7 mouse cellular contexts compared by ENCODE assay signal in the genomic region with DNA sequence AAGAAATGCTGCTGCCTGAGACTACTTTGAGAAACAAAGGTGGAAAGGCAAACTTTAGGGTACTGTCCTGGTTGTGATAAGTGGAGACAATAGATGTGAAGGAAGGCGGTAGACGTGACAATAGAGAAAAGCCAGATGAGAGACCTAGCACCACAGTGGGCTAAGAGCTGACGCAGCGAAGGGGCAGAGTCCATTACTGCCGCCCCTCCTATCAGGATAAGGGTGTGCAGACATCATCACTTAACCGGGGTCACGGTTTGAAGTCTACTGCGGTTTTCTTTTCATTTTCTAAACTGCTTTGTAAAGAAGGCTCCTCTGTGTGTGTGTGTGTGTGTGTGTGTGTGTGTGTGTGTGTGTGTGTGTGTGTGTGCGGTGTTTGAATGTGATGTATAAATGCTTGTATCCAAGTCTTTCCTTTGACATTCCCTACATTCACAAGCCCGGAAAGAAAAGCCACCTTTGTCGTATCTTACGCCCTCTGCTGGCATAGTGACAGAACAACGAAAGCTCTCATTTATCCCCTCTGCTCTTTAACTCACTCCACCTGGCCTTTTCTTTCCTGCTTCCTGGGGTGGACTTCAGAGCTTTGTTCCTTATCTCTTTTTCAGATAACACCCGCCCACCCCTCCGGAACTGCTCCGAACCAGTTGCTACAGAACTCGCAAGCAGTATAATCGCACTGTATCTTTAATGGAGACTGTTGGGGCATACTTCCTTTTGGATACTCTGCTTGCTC. TPM values are rescaled to one million over a fixed set of nuclear protein-coding genes. Genes with fewer than 3 reads are reported as not detected.
DNase-seq lines count a peak whose midpoint lies in the region; ATAC-seq lines count a peak whose summit lies in the region.

No protein-coding gene starts in this region.

- H3K27me3 ChIP-seq in heart, embryonic 12.5 days (replicated peaks) = no peaks in the 10 kb centered on the region
- H3K27me3 ChIP-seq in liver, embryonic 12.5 days (replicated peaks) = no peaks in the 10 kb centered on the region

- ATAC-seq in heart, embryonic 12.5 days (ENCODE audit: insufficient number of reproducible peaks, low FRiP score) = no peak
- no peak for ATAC-seq in liver, embryonic 12.5 days

- H3K4me2 ChIP-seq in heart, embryonic 12.5 days = peak overlapping the region; percentile 48
- peak overlapping the region; percentile 44 for H3K4me2 ChIP-seq in liver, embryonic 12.5 days

- no peaks in the 10 kb centered on the region for H3K4me1 ChIP-seq in heart, embryonic 12.5 days (replicated peaks)
- 0 out of 2 replicates have a peak, but pooled peaks cover 16% of the 10 kb centered on the region for H3K4me1 ChIP-seq in liver, embryonic 12.5 days

- H3K9me3 ChIP-seq in heart, embryonic 12.5 days (replicated peaks) = no peaks in the 10 kb centered on the region
- no peaks in the 10 kb centered on the region for H3K9me3 ChIP-seq in liver, embryonic 12.5 days (replicated peaks)

- H3K36me3 ChIP-seq in heart, embryonic 12.5 days = no peaks in the 10 kb centered on the region
- no peaks in the 10 kb centered on the region for H3K36me3 ChIP-seq in liver, embryonic 12.5 days

- no peak overlapping the region for H3K9ac ChIP-seq in heart, embryonic 12.5 days
- no peak overlapping the region for H3K9ac ChIP-seq in liver, embryonic 12.5 days

- 33% methylated on average over 18 of the region's 18 CpGs for whole genome bisulfite sequencing in heart, embryonic 12.5 days
- 24% methylated on average over 18 of the region's 18 CpGs for WGBS in liver, embryonic 12.5 days (ENCODE audit: insufficient replicate concordance)

- no peak overlapping the region; the same call in 1 of the 2 replicates for H3K4me3 ChIP-seq in heart, embryonic 12.5 days
- peak overlapping the region; percentile 21 for H3K4me3 ChIP-seq in liver, embryonic 12.5 days

- no peak overlapping the region for H3K27ac ChIP-seq in heart, embryonic 12.5 days (ENCODE audit: poor library complexity, severe bottlenecking)
- no peak overlapping the region for H3K27ac ChIP-seq in liver, embryonic 12.5 days

- peak; percentile 13 for DNase-seq in layer of hippocampus, adult 9-10 months (ENCODE audit: low spot score)
- no peak for DNase-seq in layer of hippocampus, postnatal 36 days
- peak; percentile 56 for DNase-seq in ZHBTc4 (ENCODE audit: low read depth, low spot score)
- DNase-seq in thymus, postnatal 25 days = peak; percentile 11
- DNase-seq in spleen, postnatal 36 days (ENCODE audit: low spot score in 2 of 2) = no peak

RNA-seq across cellular contexts. Expression of a gene that starts 17.7 kb away (rescaled TPM):
- 1 to 10 TPM; 2.3 to 2.8 TPM for total RNA-seq in layer of hippocampus, postnatal 36 days (2021)
- polyA plus RNA-seq in heart, embryonic 12.5 days (2016; fragmentation: Nextera tagmentation; extraction: Ambion mirVana) = 0.31 and 0.32 TPM in 2 replicates
- polyA plus RNA-seq in liver, embryonic 12.5 days (2016; fragmentation: Nextera tagmentation; extraction: Ambion mirVana) = 0.11 and 0.14 TPM in 2 replicates

Comparison
In these comparisons a context has a peak if more than half of its experiments do, and no peak if none do; other contexts are left out.
1. DNase-seq: peak in layer of hippocampus, adult 9-10 months (single experiment), ZHBTc4 (single experiment) and thymus, postnatal 25 days (single experiment); none in layer of hippocampus, postnatal 36 days (0 of 2) and spleen, postnatal 36 days (0 of 2).